8 mouse cellular contexts compared by ENCODE assay signal in genomic region chr17:25183232-25183631, GRCm38 (mm10). TPM values are rescaled to one million over a fixed set of nuclear protein-coding genes. Genes with fewer than 3 reads are reported as not detected.
DNase-seq lines count a peak whose midpoint lies in the region; ATAC-seq lines count a peak whose summit lies in the region.

No protein-coding gene starts in this region.

- peaks cover 5% of the 10 kb centered on the region; the same call in 1 of the 2 replicates for H3K27me3 ChIP-seq in kidney, embryonic 16.5 days (ENCODE audit: insufficient read depth, low read length)
- H3K27me3 ChIP-seq in intestine, embryonic 15.5 days (replicated peaks), result no peaks in the 10 kb centered on the region
- no peaks in the 10 kb centered on the region for H3K27me3 ChIP-seq in splenic B cell, adult 2 months (ENCODE audit: control insufficient read depth, insufficient read depth, low read length, poor library complexity, severe bottlenecking)

- ATAC-seq in kidney, embryonic 16.5 days (ENCODE audit: low FRiP score, low TSS enrichment), result no peak
- 0 out of 2 replicates have a peak, but pooled peaks have one; percentile 5 for ATAC-seq in common myeloid progenitor, adult 5-6 weeks (replicated peaks; ENCODE audit: low read depth, poor library complexity, severe bottlenecking)
- ATAC-seq in intestine, embryonic 15.5 days, result no peak

- peak overlapping the region; percentile 78; the same call in 1 of the 2 replicates for H3K9ac ChIP-seq in kidney, embryonic 16.5 days (replicated peaks; ENCODE audit: low read length)
- H3K9ac ChIP-seq in intestine, embryonic 15.5 days, result 0 out of 2 replicates have a peak overlapping the region, but pooled peaks have one; percentile 28

- H3K36me3 ChIP-seq in kidney, embryonic 16.5 days (ENCODE audit: insufficient read depth, low read length), result peaks cover 3% of the 10 kb centered on the region; the same call in 1 of the 2 replicates
- no peaks in the 10 kb centered on the region for H3K36me3 ChIP-seq in intestine, embryonic 15.5 days
- no peaks in the 10 kb centered on the region for H3K36me3 ChIP-seq in splenic B cell, adult 2 months (ENCODE audit: control insufficient read depth, insufficient read depth, low read length, poor library complexity, severe bottlenecking)

- no peak for DNase-seq in kidney, postnatal 4 days
- DNase-seq in splenic B cell, adult 2 months (ENCODE audit: low read depth, low spot score), result peak; percentile 27
- no peak for DNase-seq in urinary bladder, postnatal 4 days (ENCODE audit: low spot score in 2 of 2)
- no peak for DNase-seq in lung, postnatal 4 days
- no peak for DNase-seq in adrenal gland, postnatal 14 days

- no peaks in the 10 kb centered on the region for H3K9me3 ChIP-seq in kidney, embryonic 16.5 days (ENCODE audit: low read length)
- no peaks in the 10 kb centered on the region for H3K9me3 ChIP-seq in intestine, embryonic 15.5 days

- no peak overlapping the region; the same call in 1 of the 2 replicates for H3K4me3 ChIP-seq in kidney, embryonic 16.5 days (ENCODE audit: low read length)
- 0 out of 2 replicates have a peak overlapping the region, but pooled peaks have one; percentile 89 for H3K4me3 ChIP-seq in intestine, embryonic 15.5 days (replicated peaks)

- H3K4me2 ChIP-seq in kidney, embryonic 16.5 days (replicated peaks; ENCODE audit: low read depth, low read length), result peak overlapping the region; percentile 88
- H3K4me2 ChIP-seq in intestine, embryonic 15.5 days (replicated peaks), result peak overlapping the region; percentile 70

- peaks cover 17% of the 10 kb centered on the region for H3K4me1 ChIP-seq in kidney, embryonic 16.5 days (ENCODE audit: insufficient read depth, low read length)
- H3K4me1 ChIP-seq in intestine, embryonic 15.5 days (replicated peaks), result peaks cover 14% of the 10 kb centered on the region

- H3K27ac ChIP-seq in kidney, embryonic 16.5 days (ENCODE audit: low read length), result no peak overlapping the region
- H3K27ac ChIP-seq in intestine, embryonic 15.5 days, result no peak overlapping the region

RNA-seq across cellular contexts. Expression of gene BC003965, which starts 1.1 kb away (rescaled TPM):
- 34.4 and 35.6 TPM in 2 replicates for polyA plus RNA-seq in kidney, embryonic 16.5 days (2015; fragmentation: Nextera tagmentation; extraction: Ambion mirVana)
- total RNA-seq in common myeloid progenitor, adult 5-6 weeks (2017), result 10.9 and 11.6 TPM in 2 replicates
- polyA plus RNA-seq in intestine, embryonic 15.5 days (2015; fragmentation: Nextera tagmentation; extraction: Ambion mirVana), result 37.4 and 39.5 TPM in 2 replicates
- total RNA-seq in adrenal gland, postnatal 14 days (2021), result 20.2 and 21.2 TPM in 2 replicates

RNA-seq across cellular contexts. Expression of gene Unkl, which starts 5.0 kb away (rescaled TPM):
- polyA plus RNA-seq in kidney, embryonic 16.5 days (2015; fragmentation: Nextera tagmentation; extraction: Ambion mirVana), result 10.4 and 10.9 TPM in 2 replicates
- 6.9 and 15.5 TPM in 2 replicates for total RNA-seq in common myeloid progenitor, adult 5-6 weeks (2017)
- polyA plus RNA-seq in intestine, embryonic 15.5 days (2015; fragmentation: Nextera tagmentation; extraction: Ambion mirVana), result 6.0 and 6.6 TPM in 2 replicates
- 15.9 and 17.8 TPM in 2 replicates for total RNA-seq in adrenal gland, postnatal 14 days (2021)

RNA-seq across cellular contexts. Expression of gene Gm38655, which starts 8.0 kb away (rescaled TPM):
- polyA plus RNA-seq in kidney, embryonic 16.5 days (2015; fragmentation: Nextera tagmentation; extraction: Ambion mirVana), result not detected in 2 replicates
- not detected in 2 replicates for total RNA-seq in common myeloid progenitor, adult 5-6 weeks (2017)
- 1.2 and 1.7 TPM in 2 replicates for polyA plus RNA-seq in intestine, embryonic 15.5 days (2015; fragmentation: Nextera tagmentation; extraction: Ambion mirVana)
- total RNA-seq in adrenal gland, postnatal 14 days (2021), result 0.37 TPM in 1 of 2 replicates, not detected in the other

RNA-seq across cellular contexts. Expression of gene Ccdc154, which starts 21.0 kb away (rescaled TPM):
- not detected in 2 replicates for polyA plus RNA-seq in kidney, embryonic 16.5 days (2015; fragmentation: Nextera tagmentation; extraction: Ambion mirVana)
- total RNA-seq in common myeloid progenitor, adult 5-6 weeks (2017), result 0.09 TPM in 1 of 2 replicates, not detected in the other
- 0.16 and 0.19 TPM in 2 replicates for polyA plus RNA-seq in intestine, embryonic 15.5 days (2015; fragmentation: Nextera tagmentation; extraction: Ambion mirVana)
- 0.15 TPM in 1 of 2 replicates, not detected in the other for total RNA-seq in adrenal gland, postnatal 14 days (2021)

RNA-seq across cellular contexts. Expression of gene Clcn7, which starts 50.0 kb away (rescaled TPM):
- 23.2 and 26.8 TPM in 2 replicates for polyA plus RNA-seq in kidney, embryonic 16.5 days (2015; fragmentation: Nextera tagmentation; extraction: Ambion mirVana)
- 4.1 and 7.3 TPM in 2 replicates for total RNA-seq in common myeloid progenitor, adult 5-6 weeks (2017)
- polyA plus RNA-seq in intestine, embryonic 15.5 days (2015; fragmentation: Nextera tagmentation; extraction: Ambion mirVana), result 20.3 and 20.4 TPM in 2 replicates
- total RNA-seq in adrenal gland, postnatal 14 days (2021), result 33.3 and 35.2 TPM in 2 replicates
